Mouse (Mus musculus) neural tube, postnatal 0 days (tissue): ENCODE data around the gene Tbcb. TPM values are rescaled to one million over a fixed set of nuclear protein-coding genes. Genes with fewer than 3 reads are reported as not detected.

Source experiments
- polyA plus RNA-seq: library from polyadenylated mRNA; unstranded; fragments of >200 nt; fragmentation: Nextera tagmentation; extraction: Ambion mirVana; gene quantifications from 2 replicates; pipeline ENCODE4 v1.2.1, GENCODE M21; 2015

Gene Tbcb
- 477 and 510 TPM in 2 replicates for polyA plus RNA-seq

GRCm38 (mm10) chr7:30231669-30232454 lies at the start of gene Tbcb, which contains the start of gene Polr2i:
Tbcb (minus strand) TSS chr7:30232272.
Polr2i (plus strand) TSS chr7:30231948.

DNA sequence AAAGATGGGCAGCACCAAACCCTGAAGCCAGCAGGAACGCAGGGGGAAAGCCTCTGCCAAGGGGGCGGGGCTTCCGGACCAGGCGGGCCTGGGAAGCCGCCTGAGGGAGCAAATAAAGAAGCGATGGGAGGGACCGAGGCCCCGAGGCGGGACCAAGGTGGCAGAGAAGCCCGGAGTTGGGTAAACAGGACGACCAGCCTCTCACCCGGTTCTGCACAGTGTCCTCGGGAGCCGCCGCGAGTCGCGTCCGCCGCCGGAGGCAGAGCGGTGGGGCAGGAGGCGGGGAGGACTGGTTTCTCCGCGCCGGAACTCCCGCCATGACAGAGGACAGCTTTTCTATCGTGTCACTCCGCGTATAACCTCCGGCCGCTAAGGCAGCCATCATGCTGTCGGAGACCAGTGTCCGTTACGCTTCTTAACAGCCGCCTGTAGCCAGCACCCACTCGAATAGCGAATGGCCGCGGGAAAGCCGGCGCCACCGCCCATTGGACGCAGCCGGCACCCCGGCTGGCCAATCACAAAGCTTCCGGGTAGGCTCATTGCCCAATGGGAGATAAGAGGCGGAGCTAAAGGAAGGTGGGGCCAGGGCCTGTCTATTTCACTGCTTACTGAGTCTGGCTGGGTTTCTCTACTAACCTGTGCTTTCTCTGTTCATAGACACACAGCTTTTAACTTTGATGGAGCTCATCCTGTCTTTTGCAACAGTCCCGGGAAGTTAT lies 48.0 kb upstream of the Tbcb start, which contains the start of the genes Thap8 and Wdr62:
TSS of gene Thap8 (plus strand) at position 144 of the 719 bp plus-strand sequence.
TSS of gene Wdr62 (minus strand) at position 469 of the 719 bp plus-strand sequence.

DNA sequence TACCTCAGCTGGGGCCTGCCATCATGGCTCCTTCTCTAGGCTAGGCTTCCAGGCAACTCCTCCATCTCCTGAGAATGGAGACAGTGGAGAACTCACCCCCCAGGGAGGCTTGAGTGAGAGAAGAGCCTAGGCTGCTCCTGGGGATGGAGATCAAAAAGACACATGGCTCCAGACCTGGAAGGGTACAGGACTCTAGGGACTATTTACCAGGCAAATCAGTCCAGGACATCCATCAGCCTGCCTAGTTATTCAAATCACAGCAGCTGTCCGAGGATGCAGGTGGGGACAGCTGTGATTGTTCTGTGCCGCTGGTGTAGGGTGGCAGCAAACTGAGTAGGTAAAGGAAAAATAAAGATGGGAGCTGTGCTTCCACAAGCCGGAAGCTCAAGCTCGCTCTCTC lies 3.6 kb upstream of the Tbcb start, which contains the start of gene Ovol3:
TSS of gene Ovol3 (minus strand) at position 101 of the 400 bp plus-strand sequence.

GRCm38 (mm10) chr7:30198481-30198971 lies 33.5 kb downstream of the Tbcb start, which contains the start of gene Capns1:
Capns1 (minus strand) TSS chr7:30198811.

GRCm38 (mm10) chr7:30183879-30184289 lies 48.2 kb downstream of the Tbcb start, which contains the start of gene Cox7a1:
Cox7a1 (plus strand) TSS chr7:30184144.

Other genes with a start within 250 kb of the Tbcb start
- gene Zfp568, start 248.3 kb downstream of the Tbcb start, polyA plus RNA-seq: 3.5 and 3.8 TPM in 2 replicates
- gene Zfp14, start 180.9 kb downstream of the Tbcb start, polyA plus RNA-seq: 7.7 and 8.9 TPM in 2 replicates
- gene Zfp82, start 159.4 kb downstream of the Tbcb start, polyA plus RNA-seq: 6.1 and 7.4 TPM in 2 replicates
- 1.3 TPM in 1 of 2 replicates, not detected in the other for gene Gm26920, start 141.9 kb downstream of the Tbcb start, polyA plus RNA-seq
- 14.9 and 16.5 TPM in 2 replicates for gene Zfp566, start 141.7 kb downstream of the Tbcb start, polyA plus RNA-seq
- gene Zfp260, start 137.5 kb downstream of the Tbcb start, polyA plus RNA-seq: 43.7 and 49.3 TPM in 2 replicates
- 13.8 and 20.1 TPM in 2 replicates for gene Zfp382, start 110.3 kb downstream of the Tbcb start, polyA plus RNA-seq
- gene Zfp146, start 62.5 kb downstream of the Tbcb start, polyA plus RNA-seq: 7.4 and 8.8 TPM in 2 replicates
- 5.8 and 7.4 TPM in 2 replicates for gene Cox7a1, start 48.1 kb downstream of the Tbcb start, polyA plus RNA-seq
- gene Capns1, start 33.5 kb downstream of the Tbcb start, polyA plus RNA-seq: 112 and 118 TPM in 2 replicates
- gene Polr2i, start 324 bp downstream of the Tbcb start, polyA plus RNA-seq: 188 and 198 TPM in 2 replicates
- gene Ovol3, start 3.5 kb upstream of the Tbcb start, polyA plus RNA-seq: not detected in 2 replicates
- 0.57 and 0.79 TPM in 2 replicates for gene Thap8, start 47.8 kb upstream of the Tbcb start, polyA plus RNA-seq
- 3.5 TPM in 2 replicates for gene Wdr62, start 48.1 kb upstream of the Tbcb start, polyA plus RNA-seq
- 106 and 124 TPM in 2 replicates for gene Clip3, start 59.5 kb upstream of the Tbcb start, polyA plus RNA-seq
- gene Alkbh6, start 76.4 kb upstream of the Tbcb start, polyA plus RNA-seq: 129 and 146 TPM in 2 replicates
- gene Syne4, start 82.5 kb upstream of the Tbcb start, polyA plus RNA-seq: 12.1 and 14.5 TPM in 2 replicates
- gene E130208F15Rik, start 89.5 kb upstream of the Tbcb start, polyA plus RNA-seq: not detected in 2 replicates
- 20.0 and 20.8 TPM in 2 replicates for gene Sdhaf1, start 91.6 kb upstream of the Tbcb start, polyA plus RNA-seq
- gene Lrfn3, start 130.5 kb upstream of the Tbcb start, polyA plus RNA-seq: 17.5 and 17.7 TPM in 2 replicates
- gene Tyrobp, start 181.5 kb upstream of the Tbcb start, polyA plus RNA-seq: 65.9 and 77.3 TPM in 2 replicates
- 0.81 and 1.1 TPM in 2 replicates for gene Hcst, start 187.6 kb upstream of the Tbcb start, polyA plus RNA-seq
- gene Nfkbid, start 189.5 kb upstream of the Tbcb start, polyA plus RNA-seq: 2.8 and 3.3 TPM in 2 replicates
- gene Aplp1, start 213.3 kb upstream of the Tbcb start, polyA plus RNA-seq: 663 and 695 TPM in 2 replicates
- 0.46 and 0.90 TPM in 2 replicates for gene Kirrel2, start 225.4 kb upstream of the Tbcb start, polyA plus RNA-seq
- gene Nphs1, start 226.0 kb upstream of the Tbcb start, polyA plus RNA-seq: 0.06 and 0.13 TPM in 2 replicates